Mouse (Mus musculus) left cerebral cortex, postnatal 14 days (tissue): ENCODE data around the gene Snx4. TPM values are rescaled to one million over a fixed set of nuclear protein-coding genes. Genes with fewer than 3 reads are reported as not detected.
"Not testable (repeated sequence)": the region's sequence is repeated elsewhere in the genome, so short reads cannot be mapped to it uniquely, and the experiment has no call there.

ENCODE experiments used
- DNase-seq, 2 experiments: peaks; one replicate each; pipeline ENCODE4 v3.0.0; 2021 to 2022; ENCODE audit warnings: low spot score in 2 of 2, mixed read lengths in 1 of 2
- intact Hi-C: fragments of 180-260 bp; cut with DNase I; formaldehyde crosslinking; loops from one replicate; pipeline ENCODE4 v1.15.1; 2025
- long read RNA-seq, 2 experiments: library from polyadenylated mRNA; stranded (forward); transcript quantifications; one replicate each; pipeline ENCODE4 v2.0.0; 2021
- total RNA-seq, 2 experiments: library from RNA; stranded (reverse); gene quantifications; 2 replicates each; pipeline ENCODE4 v1.2.3; 2021

Snx4 gene
- 10 to 100 TPM; 46.5 to 49.7 TPM for total RNA-seq
- long read RNA-seq, experiment 1, transcript Snx4-201 (14 exons, 3,161 nt), result major isoform, 91 of 102 reads
- long read RNA-seq, experiment 1, partial matches to known transcripts, result 5 of 102 reads
- long read RNA-seq, experiment 1, other reads (novel, unspliced or antisense), result 6 of 102 reads
- long read RNA-seq, experiment 2, transcript Snx4-201 (14 exons, 3,161 nt), result major isoform, 99 of 111 reads
- long read RNA-seq, experiment 2, partial matches to known transcripts, result 5 of 111 reads
- long read RNA-seq, experiment 2, other reads (novel, unspliced or antisense), result 7 of 111 reads

DNA sequence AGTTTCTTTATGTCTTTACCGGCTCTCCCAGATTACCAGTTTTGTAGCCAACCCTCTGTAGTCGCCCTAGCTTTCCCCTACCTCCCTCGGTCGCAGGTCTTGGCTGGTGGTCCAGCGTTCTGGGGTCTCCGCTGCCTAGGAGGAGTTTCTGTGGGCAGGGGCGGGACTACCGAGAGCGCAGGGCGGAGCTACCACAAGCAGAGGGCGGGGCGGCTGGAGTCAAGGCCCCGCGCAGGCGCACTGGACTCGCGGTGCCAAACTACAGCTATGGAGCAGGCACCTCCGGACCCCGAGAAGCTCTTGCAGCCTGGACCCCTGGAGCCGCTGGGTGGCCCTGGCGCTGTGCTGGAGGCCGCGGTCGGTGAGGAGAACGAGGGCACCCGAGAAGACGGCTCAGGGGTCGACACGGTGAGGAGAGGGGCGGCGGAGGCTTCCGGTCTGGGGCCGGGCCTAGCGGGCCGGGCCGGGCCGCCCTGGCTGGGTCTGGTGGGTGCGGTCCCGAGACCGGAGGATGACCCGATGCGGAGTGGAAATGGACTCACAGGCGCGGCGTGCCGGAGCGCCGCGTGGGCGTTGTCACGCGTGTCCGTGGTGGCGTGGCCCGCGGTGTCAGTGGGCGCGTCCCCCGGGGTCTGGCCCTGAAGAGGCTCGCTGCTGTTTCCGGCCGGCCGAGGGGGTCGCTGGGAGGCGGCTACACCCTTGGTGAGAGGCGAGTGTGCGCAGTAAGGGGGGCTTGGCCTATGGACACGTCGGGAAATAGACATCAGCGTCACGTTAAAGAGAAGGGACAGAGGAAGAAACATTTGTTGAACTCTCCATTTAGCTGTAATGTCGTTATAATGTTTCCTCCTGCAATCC, at the start of gene Snx4:
Gene Snx4 (plus strand): TSS at position 249 of the 858 bp plus-strand sequence.
- DNase-seq, result peak; percentile 91 to 94
- intact Hi-C loops, result no loop called here

DNA sequence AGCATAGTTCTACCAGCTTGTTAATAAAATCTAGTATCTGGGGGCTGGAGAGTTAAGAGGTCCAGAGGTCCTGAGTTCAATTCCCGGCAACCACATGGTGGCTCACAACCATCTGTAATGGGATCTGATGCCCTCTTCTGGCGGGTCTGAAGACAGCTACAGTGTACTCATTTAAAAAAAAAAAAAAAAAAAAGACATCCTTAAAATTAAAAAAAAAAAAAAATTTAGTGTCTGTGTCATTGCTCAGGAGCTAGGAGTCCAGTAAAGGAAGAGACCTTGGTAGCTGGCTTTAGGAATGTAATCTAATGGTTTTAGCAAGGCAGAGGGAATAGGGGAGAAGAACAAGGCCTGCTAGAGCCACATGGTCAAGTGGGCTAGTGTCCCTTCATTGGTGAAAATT, 40.4 kb upstream of the Snx4 start:
- intact Hi-C loops, result no loop called here

DNA sequence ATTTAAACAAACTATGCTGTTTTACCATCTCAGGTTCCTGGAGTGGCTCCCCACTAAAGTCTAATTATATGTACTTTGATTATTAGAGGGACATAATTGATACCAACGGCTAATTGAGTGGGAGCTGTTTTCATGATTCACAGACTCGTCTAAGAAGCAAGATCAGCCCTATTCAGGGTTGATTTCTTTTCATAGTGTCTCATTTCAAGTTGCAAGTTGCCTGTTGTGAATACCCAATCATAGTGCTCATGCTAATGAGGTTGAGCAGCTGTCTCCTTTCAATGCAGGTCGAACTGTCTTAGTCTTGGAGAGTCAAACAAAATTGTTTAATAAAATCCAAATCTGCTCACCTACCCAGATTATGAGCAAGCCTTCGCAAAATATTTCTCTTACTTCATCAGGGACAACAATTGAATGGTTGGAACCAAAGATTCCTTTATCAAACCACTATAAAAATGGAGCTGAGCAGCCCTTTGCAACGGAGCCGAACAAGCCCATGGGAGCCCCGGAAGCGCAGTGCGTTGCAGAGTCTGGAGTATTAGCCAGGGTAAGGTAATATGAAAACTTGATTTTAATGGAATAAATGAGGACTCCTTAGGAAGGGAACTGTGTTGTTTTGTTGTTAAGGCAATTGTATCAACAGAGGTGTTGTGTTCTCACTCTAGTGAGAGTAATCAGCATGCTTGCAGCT, 34.8 kb upstream of the Snx4 start:
- intact Hi-C loops, result no loop called here
- no peak for DNase-seq

More for the DNA sequence above, 40.4 kb upstream of the Snx4 start:
- no peak for DNase-seq

DNA sequence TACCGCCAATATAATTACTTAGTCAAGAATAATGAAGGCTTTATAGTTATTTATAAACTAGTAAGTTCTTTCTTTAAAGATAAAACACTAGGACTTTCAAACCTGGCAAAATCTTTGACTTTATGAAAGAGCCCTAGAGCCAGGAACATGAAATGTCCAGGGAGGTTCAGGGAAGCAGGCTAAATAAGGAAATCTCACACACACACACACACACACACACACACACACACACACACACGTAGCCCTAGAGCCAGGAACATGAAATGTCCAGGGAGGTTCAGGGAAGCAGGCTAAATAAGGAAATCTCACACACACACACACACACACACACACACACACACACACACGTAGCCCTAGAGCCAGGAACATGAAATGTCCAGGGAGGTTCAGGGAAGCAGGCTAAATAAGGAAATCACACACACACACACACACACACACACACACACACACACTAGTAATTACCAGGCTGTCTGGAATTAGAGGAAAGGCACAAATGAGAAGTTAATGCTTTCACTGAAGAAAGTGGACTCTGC, 33.6 kb upstream of the Snx4 start:
- DNase-seq, intact Hi-C loops: not testable (repeated sequence)

DNA sequence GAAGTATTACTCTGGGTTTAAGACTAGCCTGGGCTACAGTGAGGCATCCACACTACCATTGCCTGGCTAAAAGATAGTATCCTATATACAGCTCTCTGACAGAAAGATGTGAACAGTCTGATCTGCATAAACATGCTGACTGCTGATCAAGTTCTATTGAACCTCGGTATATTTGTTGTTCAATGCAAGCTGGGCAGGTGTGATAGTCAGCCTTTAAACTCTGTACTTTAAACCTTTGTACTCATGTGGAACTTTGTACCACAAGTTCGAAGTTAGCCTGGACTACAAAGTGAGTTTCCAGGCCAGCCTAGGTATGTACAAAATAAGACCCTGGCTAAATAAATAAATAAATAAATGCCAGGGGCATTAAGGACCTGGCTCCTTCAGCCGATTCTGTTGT, 28.8 kb upstream of the Snx4 start:
- DNase-seq, result no peak
- intact Hi-C loops, result no loop called here

DNA sequence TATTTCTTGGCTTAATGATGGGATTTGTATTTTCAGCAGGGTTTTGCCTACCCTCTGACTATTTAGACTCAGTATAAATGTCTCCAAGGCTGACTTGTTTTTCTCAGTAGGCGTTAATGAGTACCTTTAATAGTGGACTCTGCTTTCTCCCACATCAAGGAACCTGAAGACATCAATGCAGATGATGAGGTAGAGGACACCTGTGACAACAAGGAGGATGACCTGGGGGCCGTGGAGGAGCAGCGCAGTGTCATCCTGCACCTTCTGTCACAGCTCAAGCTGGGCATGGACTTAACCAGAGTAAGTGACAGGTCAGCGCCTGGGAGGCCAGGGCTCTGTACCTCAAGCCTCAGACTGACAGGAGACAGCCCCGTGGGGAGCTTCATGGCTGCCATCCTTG, 26.9 kb upstream of the Snx4 start:
- intact Hi-C loops, result no loop called here
- no peak for DNase-seq

DNA sequence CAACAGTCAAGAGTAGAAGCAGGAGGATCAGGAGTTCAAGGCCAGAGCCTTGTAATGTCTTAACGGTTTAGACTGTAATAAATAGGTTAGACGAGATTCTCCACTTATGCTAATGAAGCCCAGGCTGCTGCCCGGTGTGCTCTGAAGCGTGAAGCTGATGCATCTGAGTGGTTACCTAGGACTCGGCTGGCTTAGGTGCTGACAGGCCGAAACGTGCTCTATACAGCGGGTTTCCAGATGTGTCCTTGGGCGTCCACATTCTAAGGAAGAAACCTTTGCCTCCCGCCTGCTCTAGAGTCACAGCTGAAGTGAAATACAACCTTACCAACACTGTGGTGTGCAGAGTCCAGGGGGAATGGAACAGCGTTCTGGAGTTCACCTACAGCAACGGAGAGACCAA, 17.1 kb upstream of the Snx4 start:
- intact Hi-C loops, result no loop called here
- no peak for DNase-seq

DNA sequence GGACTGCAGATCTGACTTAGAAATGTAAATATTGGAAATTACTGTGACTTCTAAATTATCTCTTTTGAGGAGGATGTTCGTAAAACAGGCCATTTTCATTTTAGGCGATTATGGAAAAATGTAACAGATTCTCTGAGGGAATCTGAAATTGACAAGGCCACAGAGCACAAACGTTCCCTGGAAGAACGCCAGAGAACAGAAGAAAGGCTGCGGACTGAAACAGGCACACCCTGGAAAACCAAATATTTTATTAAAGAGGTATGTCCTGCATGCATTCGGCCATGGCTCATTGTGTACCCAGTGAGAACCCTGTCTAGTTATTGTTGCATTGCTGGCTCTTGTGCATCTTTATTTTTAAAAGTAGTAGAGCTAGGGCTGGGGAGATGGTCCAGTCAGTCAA, 15.1 kb upstream of the Snx4 start:
- no peak for DNase-seq

DNA sequence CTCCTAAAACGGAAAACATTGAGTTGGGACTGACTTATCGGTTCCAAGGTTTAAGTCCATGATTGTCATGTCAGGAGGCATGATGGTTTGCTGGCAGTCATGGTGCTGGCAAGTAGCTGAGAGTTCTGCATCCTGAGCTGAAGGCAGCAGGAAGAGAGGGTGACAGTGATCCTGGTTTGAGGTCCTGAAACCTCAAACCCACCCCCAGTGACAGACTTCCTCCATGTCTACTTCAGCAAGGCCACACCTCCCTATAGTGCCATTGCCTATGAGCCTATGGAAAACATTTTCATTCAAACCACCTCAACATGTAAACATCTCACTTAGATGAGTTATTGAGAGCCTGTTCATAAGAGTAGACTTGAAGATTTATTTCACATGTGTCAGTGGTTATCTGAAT, 11.9 kb upstream of the Snx4 start:
- intact Hi-C loops, result no loop called here
- DNase-seq, result no peak

More for the DNA sequence above, 15.1 kb upstream of the Snx4 start:
- intact Hi-C loops, result no loop called here

DNA sequence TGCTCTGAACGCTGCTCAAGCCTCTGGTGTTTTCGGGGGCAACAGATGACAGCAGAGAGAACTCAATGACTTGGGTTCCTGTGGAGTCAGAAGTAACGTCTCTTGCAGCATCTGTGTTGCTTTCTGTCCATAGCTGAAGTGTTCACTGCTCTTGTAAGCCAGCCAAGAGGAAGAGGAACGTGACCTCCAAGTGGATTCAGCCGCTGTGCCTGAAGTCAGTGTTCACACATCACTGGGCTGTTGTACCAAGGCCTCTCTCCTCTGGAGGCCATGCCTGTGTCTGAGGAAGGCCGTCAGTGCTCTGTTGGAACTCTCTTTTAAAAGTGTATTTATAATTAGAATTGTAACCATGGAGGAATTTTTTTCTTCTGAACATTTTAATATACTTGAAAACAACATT, 9.2 kb upstream of the Snx4 start:
- DNase-seq, result no peak
- intact Hi-C loops, result no loop called here

DNA sequence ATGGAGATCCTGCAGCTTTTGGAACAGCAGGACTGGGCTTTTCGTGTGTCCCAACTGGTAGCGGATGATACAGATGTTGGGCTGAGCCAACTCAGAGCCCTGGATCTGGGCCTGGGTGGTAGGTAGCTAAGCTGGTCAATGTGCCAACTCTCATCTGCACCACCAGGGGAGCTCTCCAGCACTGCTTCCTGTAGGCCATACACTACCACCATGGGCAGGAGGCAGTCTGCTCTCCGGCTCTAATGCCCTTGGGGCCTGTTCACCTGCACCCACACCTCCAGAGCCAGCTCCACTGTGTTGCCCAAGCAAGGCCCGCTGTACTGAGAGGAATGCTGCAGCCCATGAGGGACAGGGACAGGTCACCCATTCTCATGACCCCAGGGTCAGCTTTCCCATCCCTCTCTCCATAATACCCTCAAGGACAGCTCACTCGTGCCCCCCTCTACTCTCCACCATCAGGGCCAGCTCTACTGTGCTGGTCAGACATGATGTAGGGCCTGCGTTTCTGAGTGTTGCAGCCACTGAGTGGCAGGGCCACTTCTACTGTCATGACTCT, 7.0 kb upstream of the Snx4 start:
- intact Hi-C loops, result no loop called here
- no peak for DNase-seq

DNA sequence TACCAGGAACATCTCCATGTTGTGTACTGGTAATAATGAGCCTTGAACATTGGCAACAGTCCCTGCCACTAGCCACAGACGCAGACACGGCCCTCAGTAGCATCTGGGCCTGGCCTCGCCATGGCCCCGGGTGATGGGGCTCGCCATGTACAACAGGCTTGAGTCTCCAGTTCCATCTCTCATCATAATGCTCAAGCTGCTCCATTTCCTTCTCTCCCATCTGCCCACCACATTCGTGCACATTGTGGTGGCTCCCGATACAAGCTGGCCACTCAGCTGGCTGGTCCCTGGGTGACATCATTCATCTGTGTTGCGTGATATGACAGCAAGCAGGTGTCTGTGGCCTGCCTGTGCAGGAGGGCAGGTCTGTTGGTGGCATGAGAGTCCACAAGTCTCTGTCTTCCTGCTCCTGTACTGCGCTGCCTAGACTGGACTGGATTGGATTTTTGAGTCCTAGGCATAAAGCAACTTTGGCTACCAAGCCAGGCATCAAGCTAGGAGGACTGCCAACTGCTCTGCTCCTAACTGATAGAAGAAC, 6.2 kb upstream of the Snx4 start:
- intact Hi-C loops, result no loop called here
- DNase-seq, result no peak

DNA sequence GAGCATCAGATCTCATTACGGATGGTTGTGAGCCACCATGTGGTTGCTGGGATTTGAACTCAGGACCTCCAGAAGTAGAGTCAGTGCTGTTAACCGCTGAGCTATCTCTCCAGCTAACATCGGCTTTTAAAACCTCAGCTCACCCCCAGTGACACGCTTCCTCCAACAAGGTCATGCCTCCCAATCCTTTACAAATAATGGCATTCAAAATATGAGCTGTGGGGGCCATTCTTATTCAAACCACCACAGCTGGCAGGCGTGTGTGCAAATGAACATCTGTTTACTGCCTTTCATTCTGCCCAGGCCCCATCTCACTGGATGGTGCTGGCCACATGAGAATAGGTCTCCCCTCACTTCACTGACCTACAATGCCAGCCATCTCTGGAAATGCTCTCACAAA, 4.7 kb upstream of the Snx4 start:
- intact Hi-C loops, result no loop called here
- DNase-seq, result no peak

DNA sequence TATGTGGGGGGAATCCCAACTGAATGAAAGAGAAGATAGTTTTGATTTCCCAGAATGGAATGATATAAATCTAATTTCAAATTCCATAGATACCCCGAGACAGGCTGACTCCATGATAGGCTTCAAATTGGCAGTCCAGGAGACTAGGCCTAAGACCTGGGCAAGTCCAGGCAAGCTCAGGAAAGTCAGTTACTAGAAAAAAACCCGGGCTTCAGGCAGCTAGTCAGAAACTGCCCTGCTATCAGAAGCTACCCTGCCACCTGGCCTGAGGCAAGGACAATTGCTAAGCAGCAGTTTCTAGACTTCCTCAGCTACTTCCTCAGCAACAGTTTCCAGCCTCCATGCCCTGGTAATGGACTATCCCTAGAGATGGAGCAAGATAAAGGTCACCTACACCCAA, 4.2 kb upstream of the Snx4 start:
- intact Hi-C loops, result no loop called here

DNA sequence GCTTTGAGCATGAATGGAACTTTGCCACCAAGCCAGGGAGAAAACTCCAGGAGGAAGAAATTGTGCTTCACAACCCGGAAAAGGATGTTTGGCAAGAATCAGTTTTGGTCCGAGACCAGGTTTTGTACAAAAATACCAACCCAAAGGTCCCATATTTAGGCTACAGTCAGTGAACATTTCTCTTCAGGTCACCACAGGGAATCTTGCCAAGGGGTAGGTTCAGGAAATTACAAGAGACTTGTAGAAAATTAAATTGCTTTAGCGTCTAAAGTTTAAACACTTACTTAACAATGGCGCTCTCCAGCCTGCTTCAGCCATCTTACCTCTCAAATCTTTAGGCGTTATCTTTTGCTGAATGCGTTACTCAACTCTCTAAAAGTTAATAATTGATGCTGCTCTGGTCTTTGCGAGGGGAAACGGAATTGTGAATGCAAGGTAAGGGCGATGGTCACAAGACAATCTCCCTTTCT, 556 bp upstream of the Snx4 start:
- intact Hi-C loops, result no loop called here
- DNase-seq, result no peak

More for the DNA sequence above, 4.2 kb upstream of the Snx4 start:
- DNase-seq, result no peak

DNA sequence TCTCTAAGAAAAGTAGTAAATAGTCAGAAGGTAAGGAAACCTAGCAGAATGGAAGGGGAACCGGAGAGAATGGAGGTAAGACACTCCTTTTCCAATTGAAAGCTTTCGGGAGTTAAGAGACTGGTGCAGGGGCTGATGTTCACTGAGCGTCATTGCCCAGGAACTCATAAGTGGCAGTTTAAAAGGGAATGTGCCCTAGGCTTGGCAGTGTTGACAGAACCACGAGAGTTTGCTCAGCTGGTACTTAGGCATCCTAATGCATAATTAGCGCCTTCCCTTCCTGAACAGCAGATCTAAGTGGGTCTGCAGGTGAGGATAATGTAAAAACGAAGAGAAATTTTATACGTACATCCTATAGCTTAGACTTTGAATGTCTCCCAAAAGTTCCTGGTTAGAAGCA, 4.4 kb downstream of the Snx4 start:
- no peak for DNase-seq
- intact Hi-C loops, result no loop called here

DNA sequence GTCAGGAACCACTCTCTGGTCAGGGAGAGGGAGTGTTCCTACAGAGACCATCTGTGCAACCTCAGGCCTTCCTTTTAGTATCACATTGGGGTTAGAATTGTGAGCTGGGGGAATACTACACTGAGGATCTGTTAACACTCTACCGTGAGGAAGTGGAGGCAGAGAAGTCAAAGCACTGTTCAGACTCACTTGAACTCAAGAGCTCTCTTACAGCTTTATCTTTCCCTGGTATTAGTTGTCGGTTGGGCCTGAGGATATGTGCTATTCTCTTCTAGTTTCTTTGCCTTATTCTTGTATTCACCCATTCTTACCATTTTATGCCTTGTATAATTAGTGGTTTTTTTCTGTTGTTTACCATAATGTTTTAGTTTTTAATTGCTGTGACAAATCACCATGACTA, 7.3 kb downstream of the Snx4 start:
- intact Hi-C loops, result no loop called here

DNA sequence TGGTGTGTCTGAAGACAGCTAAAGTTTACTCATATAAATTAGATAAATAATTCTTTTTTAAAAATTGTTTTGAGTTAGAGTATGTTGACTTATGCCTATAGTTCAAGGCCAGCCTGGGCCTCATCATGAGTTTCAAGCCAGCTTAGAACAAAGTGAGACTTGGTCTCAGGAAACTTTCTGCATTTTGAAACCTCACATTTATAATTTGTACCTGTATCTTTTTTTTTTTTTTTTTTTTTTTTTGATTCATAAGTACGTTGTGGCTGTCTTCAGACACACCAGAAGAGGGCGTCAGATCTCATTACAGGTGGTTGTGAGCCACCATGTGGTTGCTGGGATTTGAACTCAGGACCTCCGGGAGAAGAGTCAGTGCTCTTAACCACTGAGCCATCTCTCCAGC, 8.6 kb downstream of the Snx4 start:
- intact Hi-C loops, result no loop called here
- no peak for DNase-seq

More for the DNA sequence above, 7.3 kb downstream of the Snx4 start:
- no peak for DNase-seq

DNA sequence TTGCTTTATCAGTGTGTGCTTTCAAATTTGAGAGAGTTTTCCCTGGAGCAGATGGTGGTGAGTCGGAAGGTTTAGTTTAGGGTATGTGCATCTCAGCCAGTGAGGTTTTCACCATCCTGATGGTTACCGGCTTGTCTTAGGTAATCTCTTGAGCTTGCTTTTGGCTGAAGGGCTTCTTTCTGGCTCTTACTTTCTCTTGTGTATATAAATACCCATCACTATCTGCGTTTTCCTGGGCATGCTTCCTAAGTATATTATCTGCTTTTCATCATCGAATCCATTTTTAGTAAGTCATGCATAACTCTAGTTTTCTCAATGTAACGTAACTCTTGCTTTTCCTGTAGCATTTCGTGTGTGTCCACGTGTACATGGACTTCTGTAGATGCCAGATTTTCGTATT, 9.6 kb downstream of the Snx4 start:
- DNase-seq, result peak in 1 of 2 experiments; percentile 18
- intact Hi-C loops, result no loop called here
